Mouse (Mus musculus) MEL (cell line): ENCODE measurements around the gene Macrod1. TPM values are rescaled to one million over a fixed set of nuclear protein-coding genes. Genes with fewer than 3 reads are reported as not detected.

ENCODE experiments used
- DNase-seq: peaks from one replicate; pipeline ENCODE4 v3.0.0; 2011; ENCODE audit warnings: low read depth, low spot score
- H3K27ac ChIP-seq: 2 replicates; pipeline ENCODE4 v1.5.1; 2012; ENCODE audit warnings: low read depth, mild to moderate bottlenecking, control low read depth, low read length, moderate library complexity; ENCODE audit not compliant: control insufficient read depth
- H3K27me3 ChIP-seq, 2 experiments: fragments of 150-350 bp in 1 of 2; sonication (generic) in 1 of 2; 2 replicates each; pipeline ENCODE4 v1.6.1; 2012; ENCODE audit warnings: low read length in 2 of 2, mild to moderate bottlenecking in 2 of 2, improper control_type of control experiment in 1 of 2, moderate library complexity in 1 of 2; ENCODE audit not compliant: insufficient read depth in 2 of 2, control insufficient read depth in 1 of 2
- H3K36me3 ChIP-seq, 2 experiments: 2 replicates each; pipeline ENCODE4 v1.6.1; 2012 to 2014; ENCODE audit warnings: low read length in 2 of 2, improper control_type of control experiment in 1 of 2, inconsistent platforms in 1 of 2, mild to moderate bottlenecking in 1 of 2; ENCODE audit not compliant: insufficient read depth in 2 of 2, control insufficient read depth in 1 of 2
- H3K4me1 ChIP-seq, 2 experiments: fragments of 150-350 bp in 1 of 2; sonication (generic) in 1 of 2; 2 replicates each; pipeline ENCODE4 v1.6.1; 2012; ENCODE audit warnings: low read length in 2 of 2, improper control_type of control experiment in 1 of 2, mild to moderate bottlenecking in 1 of 2; ENCODE audit not compliant: insufficient read depth in 2 of 2, control insufficient read depth in 1 of 2
- H3K4me3 ChIP-seq, 2 experiments: fragments of 150-350 bp in 1 of 2; sonication (generic) in 1 of 2; 2 replicates each; pipeline ENCODE4 v1.5.1; 2012; ENCODE audit warnings: low read depth in 2 of 2, low read length in 2 of 2, mild to moderate bottlenecking in 2 of 2, moderate library complexity in 2 of 2, control low read depth in 1 of 2, improper control_type of control experiment in 1 of 2; ENCODE audit not compliant: control insufficient read depth in 1 of 2, insufficient read depth in 1 of 2
- H3K79me2 ChIP-seq: 2 replicates; pipeline ENCODE4 v1.6.1; 2012; ENCODE audit warnings: mild to moderate bottlenecking, low read length, moderate library complexity; ENCODE audit not compliant: control insufficient read depth, poor library complexity, insufficient read depth
- H3K9ac ChIP-seq: 2 replicates; pipeline ENCODE4 v1.6.1; 2012; ENCODE audit warnings: low read depth, mild to moderate bottlenecking, control low read depth, low read length, moderate library complexity; ENCODE audit not compliant: control insufficient read depth, poor library complexity, severe bottlenecking
- H3K9me3 ChIP-seq: fragments of 150-350 bp; sonication (generic); replicated peaks from 2 replicates; pipeline ENCODE4 v1.6.1; 2012; ENCODE audit warnings: mild to moderate bottlenecking, low read length, improper control_type of control experiment, moderate library complexity; ENCODE audit not compliant: insufficient read depth
- CHD1 ChIP-seq: IDR thresholded peaks from 2 replicates; pipeline ENCODE4 v1.6.1; 2012; ENCODE audit warnings: low read depth, mild to moderate bottlenecking, inconsistent platforms, low read length, improper control_type of control experiment
- CHD2 ChIP-seq: IDR thresholded peaks from 2 replicates; pipeline ENCODE4 v1.6.1; 2011; ENCODE audit warnings: low read length, improper control_type of control experiment
- EP300 ChIP-seq, 2 experiments: IDR thresholded peaks; 2 replicates each; pipeline ENCODE4 v1.6.1; 2011; ENCODE audit warnings: improper control_type of control experiment in 2 of 2, low read length in 2 of 2, low read depth in 1 of 2, mild to moderate bottlenecking in 1 of 2
- ETS1 ChIP-seq: IDR thresholded peaks from 2 replicates; pipeline ENCODE4 v1.6.1; 2012; ENCODE audit warnings: low read depth, mild to moderate bottlenecking, inconsistent platforms, low read length, improper control_type of control experiment, moderate library complexity
- JUND ChIP-seq: IDR thresholded peaks from 2 replicates; pipeline ENCODE4 v1.6.1; 2011; ENCODE audit warnings: low read depth, mild to moderate bottlenecking, improper control_type of control experiment, low read length
- MEF2A ChIP-seq: IDR thresholded peaks from 2 replicates; pipeline ENCODE4 v1.6.1; 2014; ENCODE audit warnings: low read depth, mild to moderate bottlenecking, inconsistent platforms, low read length, improper control_type of control experiment; ENCODE audit not compliant: poor library complexity, insufficient replicate concordance, severe bottlenecking; ENCODE audit errors: extremely low read depth
- MXI1 ChIP-seq: IDR thresholded peaks from 2 replicates; pipeline ENCODE4 v1.6.1; 2011; ENCODE audit warnings: mild to moderate bottlenecking, low read depth, low read length, improper control_type of control experiment
- NELFE ChIP-seq: IDR thresholded peaks from 2 replicates; pipeline ENCODE4 v1.6.1; 2011; ENCODE audit warnings: low read depth, low read length, improper control_type of control experiment
- POLR2AphosphoS5 ChIP-seq: IDR thresholded peaks from 2 replicates; pipeline ENCODE4 v1.6.1; 2012; ENCODE audit warnings: low read depth, borderline replicate concordance, mild to moderate bottlenecking, inconsistent platforms, low read length, moderate library complexity, mixed read lengths
- RAD21 ChIP-seq: IDR thresholded peaks from 2 replicates; pipeline ENCODE4 v1.6.1; 2011; ENCODE audit warnings: mild to moderate bottlenecking, low read depth, low read length, improper control_type of control experiment
- RCOR1 ChIP-seq: IDR thresholded peaks from 2 replicates; pipeline ENCODE4 v1.6.1; 2012; ENCODE audit warnings: low read depth, mild to moderate bottlenecking, inconsistent platforms, low read length, improper control_type of control experiment
- SMC3 ChIP-seq: IDR thresholded peaks from 2 replicates; pipeline ENCODE4 v1.6.1; 2011; ENCODE audit warnings: low read depth, low read length, improper control_type of control experiment
- TAL1 ChIP-seq: IDR thresholded peaks from 2 replicates; pipeline ENCODE4 v1.6.1; 2012; ENCODE audit warnings: mild to moderate bottlenecking, inconsistent platforms, low read length, moderate library complexity, mixed read lengths
- TBP ChIP-seq: IDR thresholded peaks from 2 replicates; pipeline ENCODE4 v1.8.0; 2011; ENCODE audit warnings: low read depth, low read length, improper control_type of control experiment
- ZMIZ1 ChIP-seq: IDR thresholded peaks from 2 replicates; pipeline ENCODE4 v1.6.1; 2012; ENCODE audit warnings: low read depth, mild to moderate bottlenecking, inconsistent platforms, low read length, improper control_type of control experiment, moderate library complexity
- ZNF384 ChIP-seq: IDR thresholded peaks from 2 replicates; pipeline ENCODE4 v1.6.1; 2012; ENCODE audit warnings: low read depth, mild to moderate bottlenecking, inconsistent platforms, low read length, improper control_type of control experiment
- polyA plus RNA-seq, 2 experiments: library from polyadenylated mRNA; stranded (reverse) in 1 of 2; unstranded in 1 of 2; fragments of >175 nt in 1 of 2; fragments of >200 nt in 1 of 2; gene quantifications; 2 replicates each; pipeline versions ENCODE4 v1.2.1 to v1.2.4; 2012; ENCODE audit warnings: low replicate concordance in 2 of 2, low read depth in 1 of 2; ENCODE audit not compliant: insufficient read length in 2 of 2, insufficient read depth in 1 of 2, missing spikeins in 1 of 2
- total RNA-seq: library from RNA; depleted of rRNA; stranded (reverse); fragments of 300-350 nt; gene quantifications from 2 replicates; pipeline ENCODE4 v1.2.3, GENCODE M21; 2012

The Macrod1 gene
- total and polyA plus RNA-seq, 3 experiments: 4.5 to 15.7 TPM; not detected in 1

DNA sequence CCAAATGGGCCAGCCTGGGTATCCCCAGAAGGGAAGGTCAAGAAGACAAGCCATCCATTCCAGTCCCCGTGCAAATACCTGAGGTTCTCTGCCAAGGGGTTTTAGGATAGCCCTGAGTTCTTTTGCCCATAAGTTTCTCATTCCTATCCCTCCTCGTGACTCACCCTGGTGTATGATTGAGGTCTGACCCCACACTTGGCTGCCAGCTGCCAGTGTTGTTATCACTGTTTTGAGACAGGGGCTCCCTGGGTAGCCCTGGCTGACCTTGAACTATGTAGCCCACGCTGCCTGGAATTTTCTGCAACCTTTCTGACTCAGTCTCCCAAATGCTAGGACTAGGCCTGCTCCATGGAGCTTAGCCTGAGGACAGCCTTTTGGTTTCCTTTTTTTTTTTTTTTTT, 104.5 kb downstream of the Macrod1 start:
- Histone ChIP-seq H3K9ac (no peak overlapping the region), H3K4me1 (no peaks in the 10 kb centered on the region), H3K4me3 (no peak overlapping the region), H3K27me3 (no peaks in the 10 kb centered on the region), H3K79me2 (no peaks in the 10 kb centered on the region), H3K9me3 (no peaks in the 10 kb centered on the region), H3K27ac (no peak overlapping the region), H3K36me3 (no peaks in the 10 kb centered on the region)
- TF ChIP-seq CHD2 (no peak), JUND (no peak), SMC3 (no peak), RCOR1 (no peak), POLR2AphosphoS5 (no peak), RAD21 (no peak), TBP (no peak), TAL1 (no peak), EP300 (IDR thresholded peaks at IDR 0.05; ENCODE audit: low read depth in 1 of 2, low read length in 2 of 2) (no peak)
- no peak for DNase-seq

DNA sequence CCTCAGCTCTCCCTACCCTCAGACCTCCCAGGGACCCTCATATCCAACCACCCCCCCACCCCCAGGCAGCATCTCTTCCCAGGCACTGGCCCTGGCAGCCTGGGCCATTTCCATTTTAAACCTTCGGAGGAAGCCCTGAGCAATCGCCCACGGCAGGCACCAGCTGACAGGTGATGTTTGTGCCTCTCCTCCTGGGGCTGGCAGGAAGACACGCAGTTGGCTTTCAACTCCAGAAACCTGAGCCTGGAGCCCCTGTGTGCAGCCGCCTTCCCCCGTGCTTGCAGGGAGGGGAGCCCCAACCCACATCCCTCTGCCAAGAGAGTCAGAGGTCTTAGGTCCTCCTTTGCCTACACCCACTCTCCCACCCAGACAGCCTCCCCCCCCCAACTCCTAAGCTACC, 107.6 kb downstream of the Macrod1 start:
- Histone ChIP-seq H3K27ac (no peak overlapping the region), H3K9ac (no peak overlapping the region), H3K4me1 (no peaks in the 10 kb centered on the region), H3K4me3 (no peak overlapping the region), H3K36me3 (no peaks in the 10 kb centered on the region), H3K27me3 (no peaks in the 10 kb centered on the region), H3K9me3 (no peaks in the 10 kb centered on the region), H3K79me2 (no peaks in the 10 kb centered on the region)
- TF ChIP-seq MEF2A: no peak
- TF ChIP-seq CHD1: no peak
- TF ChIP-seq EP300 (IDR thresholded peaks at IDR 0.05; ENCODE audit: low read depth in 1 of 2, low read length in 2 of 2): no peak
- TF ChIP-seq NELFE: no peak
- no peak for TF ChIP-seq MXI1
- DNase-seq: no peak

DNA sequence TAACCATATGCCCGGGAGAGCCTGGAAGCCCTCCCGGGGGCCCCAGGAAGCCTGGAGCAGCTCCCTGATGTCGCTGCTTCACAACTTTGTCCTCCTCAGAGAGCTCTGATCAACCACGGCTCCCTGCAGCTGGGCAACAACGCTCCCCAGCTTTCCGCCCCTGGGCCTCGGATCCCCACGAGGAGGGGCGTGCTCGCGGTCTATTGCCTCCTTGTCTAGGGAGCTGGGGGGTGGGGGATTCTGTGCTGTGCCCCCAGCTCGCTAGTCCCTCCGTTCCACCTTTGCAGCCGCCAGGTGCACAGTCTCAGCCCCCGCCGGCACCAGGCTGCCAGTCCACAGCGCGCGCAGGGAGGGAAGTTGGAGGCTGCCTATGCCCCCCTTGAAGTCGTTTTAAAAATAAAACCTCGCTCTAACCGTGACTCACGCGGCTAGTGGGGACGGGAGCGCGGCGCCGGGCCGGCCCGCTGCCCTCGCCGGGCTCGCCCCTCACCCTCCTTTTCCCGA, 108.3 kb downstream of the Macrod1 start:
- Histone ChIP-seq H3K9ac (no peak overlapping the region), H3K79me2 (no peaks in the 10 kb centered on the region)

More for the DNA sequence above, 108.3 kb downstream of the Macrod1 start:
- no peak overlapping the region for H3K4me3 ChIP-seq
- TF ChIP-seq JUND (no peak), POLR2AphosphoS5 (no peak), ETS1 (no peak), RAD21 (no peak), MEF2A (no peak), ZMIZ1 (no peak), ZNF384 (no peak)
- TF ChIP-seq, all 39 proteins: peak for 0
- Histone ChIP-seq H3K9me3 (no peaks in the 10 kb centered on the region), H3K36me3 (no peaks in the 10 kb centered on the region), H3K27ac (no peak overlapping the region), H3K4me1 (no peaks in the 10 kb centered on the region), H3K27me3 (no peaks in the 10 kb centered on the region)
- DNase-seq: no peak
